Mouse (Mus musculus) heart, postnatal 0 days (tissue): Measurements from ENCODE around the gene Rspo3. TPM values are rescaled to one million over a fixed set of nuclear protein-coding genes. Genes with fewer than 3 reads are reported as not detected.
A peak's percentile ranks its signal among the peaks of the same experiment; 100 is the strongest.

ENCODE experiments used
- ATAC-seq: fragments of 200-750 bp; cut with Nextera tagmentation; 2 replicates; pipeline ENCODE4 v1.8.0; 2017; ENCODE audit warnings: low read depth, moderate number of reproducible peaks, moderate library complexity; ENCODE audit not compliant: insufficient read depth
- DNase-seq: peaks from one replicate; pipeline ENCODE4 v3.0.0-alpha.2; 2016; ENCODE audit warnings: low spot score
- H3K27ac ChIP-seq: fragments of 300-500 bp; sonication (generic); 2 replicates; pipeline ENCODE4 v1.5.1; 2014; ENCODE audit warnings: low read depth, mild to moderate bottlenecking
- H3K27me3 ChIP-seq: fragments of 300-500 bp; sonication (generic); 2 replicates; pipeline ENCODE4 v1.6.1; 2014; ENCODE audit warnings: low read length, mixed read lengths; ENCODE audit not compliant: control insufficient read depth, insufficient read depth
- H3K36me3 ChIP-seq: fragments of 300-500 bp; sonication (generic); replicated peaks from 2 replicates; pipeline ENCODE4 v1.6.1; 2014; ENCODE audit warnings: low read length, mixed read lengths; ENCODE audit not compliant: control insufficient read depth, insufficient read depth
- H3K4me1 ChIP-seq: fragments of 300-500 bp; sonication (generic); 2 replicates; pipeline ENCODE4 v1.6.1; 2014; ENCODE audit warnings: antibody characterized with exemption; ENCODE audit not compliant: control insufficient read depth, insufficient read depth
- H3K4me2 ChIP-seq: fragments of 300-500 bp; sonication (generic); 2 replicates; pipeline ENCODE4 v1.6.1; 2014; ENCODE audit warnings: low read depth, mild to moderate bottlenecking, low read length, moderate library complexity
- H3K4me3 ChIP-seq: fragments of 300-500 bp; sonication (generic); 2 replicates; pipeline ENCODE4 v1.5.1; 2014; ENCODE audit warnings: low read depth, low read length
- H3K9ac ChIP-seq: fragments of 300-500 bp; sonication (generic); replicated peaks from 2 replicates; pipeline ENCODE4 v1.6.1; 2014; ENCODE audit warnings: low read depth, low read length, mixed read lengths
- H3K9me3 ChIP-seq: fragments of 300-500 bp; sonication (generic); replicated peaks from 2 replicates; pipeline ENCODE4 v1.6.1; 2016; ENCODE audit warnings: low read length; ENCODE audit not compliant: control insufficient read depth
- CTCF ChIP-seq: IDR thresholded peaks from 2 replicates; pipeline ENCODE4 v1.5.1; 2016; ENCODE audit warnings: antibody characterized with exemption, control low read depth, low read depth
- EP300 ChIP-seq: IDR thresholded peaks from 2 replicates; pipeline ENCODE4 v1.6.1; 2016; ENCODE audit warnings: antibody characterized with exemption, low read depth
- WGBS: fragments of 180-500 bp; shearing (Covaris S2); extraction: QIAGEN DNeasy Blood & Tissue Kit; methylation state at CpG from one replicate; pipeline ENCODE4 v1.1.7; 2014; 5-methylcytosine and 5-hydroxymethylcytosine counted together
- polyA plus RNA-seq: library from polyadenylated mRNA; unstranded; fragments of >200 nt; fragmentation: Nextera tagmentation; extraction: Ambion mirVana; gene quantifications from 2 replicates; pipeline ENCODE4 v1.2.1, GENCODE M21; 2015
- total RNA-seq: library from RNA; depleted of rRNA; stranded (reverse); fragments of >200 nt; gene quantifications from 2 replicates; pipeline ENCODE4 v1.2.3, GENCODE M21; 2014; ENCODE audit warnings: low replicate concordance; rRNA removed

Rspo3 gene
- total and polyA plus RNA-seq, 2 experiments from 2014 or later: 0.15 to 1.1 TPM

DNA sequence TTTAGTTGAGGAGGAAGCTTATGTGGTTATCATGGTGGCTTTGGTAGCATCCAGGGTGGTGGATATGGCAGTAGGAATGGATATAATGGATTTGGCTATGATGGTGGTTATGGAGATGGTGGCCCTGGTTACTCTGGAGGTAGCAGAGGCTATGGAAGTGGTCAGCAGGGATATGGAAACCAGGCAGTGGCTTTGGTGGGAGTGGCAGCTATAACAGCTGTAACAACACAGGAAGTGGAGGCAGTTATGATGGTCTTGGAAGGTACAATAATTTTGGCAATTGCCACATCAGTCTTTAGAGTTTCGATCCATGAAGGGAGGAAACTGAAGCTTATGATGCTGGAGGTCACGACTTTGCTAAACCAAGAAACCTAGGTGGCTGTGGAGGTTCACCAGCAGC is 109.0 kb downstream of the Rspo3 start:
- ATAC-seq: no peak
- no peak overlapping the region for H3K4me3 ChIP-seq
- no peaks in the 10 kb centered on the region for H3K36me3 ChIP-seq

DNA sequence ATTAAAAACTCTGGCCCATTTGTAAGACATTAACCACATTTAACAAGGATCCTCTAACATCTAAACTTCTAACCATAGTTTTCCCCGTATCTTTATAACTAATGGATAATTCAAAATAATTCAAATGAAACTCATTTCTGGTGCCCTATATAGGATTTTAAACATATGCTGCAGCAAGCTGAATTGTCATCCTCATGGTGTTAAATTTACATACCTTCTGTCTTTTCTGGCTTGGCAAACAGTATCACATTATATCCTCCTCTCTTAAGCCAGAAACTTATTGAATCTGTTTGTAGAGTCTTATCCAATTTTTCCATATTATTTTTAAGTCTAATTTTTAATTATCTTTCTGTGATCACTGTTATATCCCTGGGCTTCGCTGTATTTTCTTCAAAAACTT is 111.1 kb downstream of the Rspo3 start:
- TF ChIP-seq EP300 (no peak), CTCF (no peak)
- Histone ChIP-seq H3K4me2 (no peak overlapping the region), H3K9ac (no peak overlapping the region), H3K27ac (no peak overlapping the region), H3K27me3 (no peaks in the 10 kb centered on the region), H3K9me3 (no peaks in the 10 kb centered on the region), H3K4me3 (no peak overlapping the region), H3K4me1 (no peaks in the 10 kb centered on the region), H3K36me3 (no peaks in the 10 kb centered on the region)
- DNase-seq: no peak
- ATAC-seq: no peak
- 72% methylated on average over 2 of the region's 2 CpGs for WGBS

More for the DNA sequence above, 109.0 kb downstream of the Rspo3 start:
- Histone ChIP-seq H3K4me2 (no peak overlapping the region), H3K9me3 (no peaks in the 10 kb centered on the region), H3K4me1 (no peaks in the 10 kb centered on the region), H3K27me3 (no peaks in the 10 kb centered on the region), H3K9ac (no peak overlapping the region), H3K27ac (no peak overlapping the region)
- TF ChIP-seq CTCF (no peak), EP300 (no peak)
- 63% methylated on average over 2 of the region's 2 CpGs for WGBS
- DNase-seq: no peak

DNA sequence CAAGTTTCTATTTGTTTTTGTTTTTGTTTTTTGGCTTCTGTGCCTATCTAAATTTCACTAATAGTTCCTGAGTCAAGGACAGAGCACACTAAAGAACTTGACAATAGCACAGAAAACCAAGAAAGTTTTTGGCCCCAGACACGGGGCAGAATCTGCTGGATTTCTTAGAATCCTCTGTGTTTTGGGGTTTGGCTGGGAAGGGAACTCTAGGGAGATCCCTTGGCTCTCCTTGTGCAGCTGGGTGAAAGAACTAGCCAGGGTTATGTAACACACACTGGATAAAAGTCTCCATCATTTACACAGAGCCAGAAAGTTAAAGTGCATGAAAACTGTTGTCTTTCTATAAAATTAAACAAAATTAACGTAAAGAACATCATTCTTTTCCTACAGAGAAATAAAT is 121.3 kb downstream of the Rspo3 start:
- no peaks in the 10 kb centered on the region for H3K27me3 ChIP-seq
- DNase-seq (no peak), ATAC-seq (no peak)
- H3K4me2 ChIP-seq: no peak overlapping the region
- no peak overlapping the region for H3K9ac ChIP-seq
- H3K27ac ChIP-seq: no peak overlapping the region
- H3K4me1 ChIP-seq: no peaks in the 10 kb centered on the region
- no peak overlapping the region for H3K4me3 ChIP-seq
- 55% methylated on average over 2 of the region's 2 CpGs for WGBS
- no peaks in the 10 kb centered on the region for H3K9me3 ChIP-seq
- no peaks in the 10 kb centered on the region for H3K36me3 ChIP-seq
- TF ChIP-seq CTCF (no peak), EP300 (no peak)

DNA sequence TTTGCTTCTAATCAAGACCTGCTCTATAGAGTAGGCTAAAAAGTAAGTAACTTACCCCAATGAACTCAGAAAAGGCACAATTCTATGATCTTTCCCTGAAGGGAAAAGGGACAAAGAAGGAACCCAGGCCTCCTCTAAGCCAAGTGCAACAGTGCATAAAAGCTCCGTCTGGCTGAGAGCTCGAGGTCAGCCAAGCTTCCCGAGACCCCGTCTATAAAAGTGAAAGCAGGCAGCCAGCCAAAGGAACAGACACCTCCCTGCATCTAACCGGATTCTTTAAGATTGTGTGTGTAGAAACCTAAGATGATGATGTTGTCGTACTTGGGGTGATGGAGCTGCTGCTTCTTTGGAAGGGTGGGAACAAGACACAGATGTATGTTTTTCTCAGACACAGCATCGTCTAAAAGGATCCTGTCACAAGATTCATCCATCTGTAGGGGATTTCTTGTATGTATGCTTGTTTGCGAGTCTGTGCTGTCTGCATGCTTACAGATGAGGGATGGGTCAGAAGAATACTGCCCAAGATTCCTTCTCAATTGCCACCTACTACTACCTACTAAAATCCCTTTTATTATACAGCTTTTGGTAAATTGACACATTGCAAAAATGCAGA is 132.9 kb downstream of the Rspo3 start:
- H3K27ac ChIP-seq: no peak overlapping the region
- no peak overlapping the region for H3K9ac ChIP-seq
- H3K4me2 ChIP-seq: peak overlapping the region; percentile 24; the same call in 1 of the 2 replicates
- no peaks in the 10 kb centered on the region for H3K36me3 ChIP-seq
- ATAC-seq: no peak
- WGBS: 40% methylated on average over 8 of the region's 8 CpGs
- no peak for TF ChIP-seq EP300
- no peak for TF ChIP-seq CTCF
- DNase-seq: no peak
- H3K4me3 ChIP-seq: no peak overlapping the region
- H3K9me3 ChIP-seq: no peaks in the 10 kb centered on the region
- H3K27me3 ChIP-seq: no peaks in the 10 kb centered on the region
- no peaks in the 10 kb centered on the region for H3K4me1 ChIP-seq

Other genes starting within 250 kb of the Rspo3 start
- 12.1 and 27.1 TPM in 2 replicates for gene Echdc1, start 222.7 kb downstream of the Rspo3 start, total RNA-seq
- 19.5 and 19.9 TPM in 2 replicates for gene Echdc1, start 222.7 kb downstream of the Rspo3 start, polyA plus RNA-seq
- 34.6 and 37.3 TPM in 2 replicates for gene Rnf146, start 173.4 kb downstream of the Rspo3 start, total RNA-seq
- gene Rnf146, start 173.4 kb downstream of the Rspo3 start, polyA plus RNA-seq: 38.6 and 39.3 TPM in 2 replicates